Mouse (Mus musculus) stomach, embryonic 14.5 days (tissue): ENCODE measurements at regions not wholly inside any gene's neighbourhood (a gene's known extent, or its start where the extent isn't known, plus 50 kb on each side); places are given as distances from the start of the nearest gene placed in this dataset.

Experiments
- ATAC-seq: fragments of 200-750 bp; cut with Nextera tagmentation; 2 replicates; pipeline ENCODE4 v1.8.0; 2017; ENCODE audit warnings: low read depth, moderate TSS enrichment; ENCODE audit not compliant: insufficient number of reproducible peaks, insufficient read depth, low FRiP score
- H3K27ac ChIP-seq: fragments of 300-500 bp; sonication (generic); 2 replicates; pipeline ENCODE4 v1.5.1; 2014; ENCODE audit warnings: mild to moderate bottlenecking, low read length, moderate library complexity, mixed read lengths
- H3K27me3 ChIP-seq: fragments of 300-500 bp; sonication (generic); 2 replicates; pipeline ENCODE4 v1.6.1; 2014; ENCODE audit warnings: low read length, control low read depth, mixed read lengths; ENCODE audit not compliant: control insufficient read depth, insufficient read depth
- H3K36me3 ChIP-seq: fragments of 300-500 bp; sonication (generic); 2 replicates; pipeline ENCODE4 v1.6.1; 2014; ENCODE audit warnings: mild to moderate bottlenecking, control low read depth, low read length, moderate library complexity, mixed read lengths; ENCODE audit not compliant: control insufficient read depth, insufficient read depth
- H3K4me1 ChIP-seq: fragments of 300-500 bp; sonication (generic); 2 replicates; pipeline ENCODE4 v1.6.1; 2014; ENCODE audit warnings: low read length, control low read depth, mixed read lengths; ENCODE audit not compliant: control insufficient read depth, insufficient read depth
- H3K4me2 ChIP-seq: fragments of 300-500 bp; sonication (generic); replicated peaks from 2 replicates; pipeline ENCODE4 v1.6.1; 2014; ENCODE audit warnings: low read depth, low read length, control low read depth
- H3K4me3 ChIP-seq: fragments of 300-500 bp; sonication (generic); 2 replicates; pipeline ENCODE4 v1.5.1; 2014; ENCODE audit warnings: low read depth, low read length, control low read depth
- H3K9ac ChIP-seq: fragments of 300-500 bp; sonication (generic); replicated peaks from 2 replicates; pipeline ENCODE4 v1.6.1; 2014; ENCODE audit warnings: low read depth, mild to moderate bottlenecking, control low read depth, low read length, moderate library complexity, mixed read lengths
- H3K9me3 ChIP-seq: fragments of 300-500 bp; sonication (generic); 2 replicates; pipeline ENCODE4 v1.6.1; 2016; ENCODE audit warnings: low read depth, low read length, control low read depth; ENCODE audit not compliant: control insufficient read depth
- WGBS: fragments of 180-500 bp; shearing (Covaris S2); extraction: QIAGEN DNeasy Blood & Tissue Kit; methylation state at CpG from one replicate; pipeline ENCODE4 v1.1.7; 2014; 5-methylcytosine and 5-hydroxymethylcytosine counted together

- Histone ChIP-seq H3K4me2 (no peak overlapping the region), H3K4me3 (no peak overlapping the region), H3K27me3 (no peaks in the 10 kb centered on the region), H3K36me3 (no peaks in the 10 kb centered on the region), H3K9me3 (no peaks in the 10 kb centered on the region), H3K27ac (no peak overlapping the region), H3K4me1 (no peaks in the 10 kb centered on the region), H3K9ac (no peak overlapping the region)
- 86% methylated on average over 7 of the region's 7 CpGs for WGBS
- no peak for ATAC-seq
Observed at GRCm38 (mm10) chr16:46965741-46966140, 467.4 kb upstream of the Nectin3 start.

DNA sequence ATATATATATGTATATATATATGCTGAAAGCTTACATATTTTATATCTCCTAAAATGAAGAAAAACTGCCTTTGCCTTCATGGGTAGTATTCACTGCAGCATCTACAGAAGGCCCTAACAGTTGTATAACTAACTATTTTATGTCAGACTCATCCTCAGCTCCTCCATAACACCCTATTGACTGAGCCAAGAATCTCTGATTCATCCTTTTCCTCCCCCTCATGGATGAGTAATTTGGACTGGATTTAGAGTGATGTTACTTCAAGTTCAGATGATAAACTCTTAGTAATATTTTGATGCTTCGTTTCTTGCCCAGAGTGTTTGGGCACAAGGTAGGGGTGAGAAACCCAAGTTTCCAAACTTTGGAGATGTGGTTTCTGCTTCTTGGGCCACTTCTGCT is 458.7 kb upstream of the Nectin3 start:
- Histone ChIP-seq H3K4me2 (no peak overlapping the region), H3K9me3 (no peaks in the 10 kb centered on the region), H3K36me3 (no peaks in the 10 kb centered on the region), H3K27me3 (no peaks in the 10 kb centered on the region), H3K27ac (no peak overlapping the region), H3K9ac (no peak overlapping the region), H3K4me3 (no peak overlapping the region), H3K4me1 (no peaks in the 10 kb centered on the region)
- WGBS, result 80% methylated on average over 1 of the region's 1 CpGs
- no peak for ATAC-seq

DNA sequence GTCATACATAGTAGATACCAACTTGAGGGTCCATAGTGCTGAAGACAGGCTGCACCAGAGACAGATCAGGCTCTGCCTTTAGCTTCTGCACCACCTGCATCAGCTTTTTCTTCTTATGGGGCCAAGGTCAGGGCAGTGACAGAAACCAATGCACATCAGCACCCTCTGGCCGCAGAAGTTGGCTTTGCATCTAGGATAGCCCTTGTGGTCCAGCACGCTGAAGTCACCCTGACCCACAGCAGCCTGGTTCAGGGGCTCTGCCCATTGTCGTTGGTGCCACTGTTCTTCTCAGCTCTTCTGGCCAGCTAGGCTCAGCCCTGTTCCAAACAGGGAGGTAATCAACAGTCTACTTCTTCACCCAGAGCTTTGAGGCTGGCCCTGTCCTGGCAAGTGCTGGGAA is 427.7 kb upstream of the Nectin3 start:
- Histone ChIP-seq H3K4me3 (no peak overlapping the region), H3K27ac (no peak overlapping the region), H3K4me2 (no peak overlapping the region), H3K9me3 (no peaks in the 10 kb centered on the region), H3K27me3 (no peaks in the 10 kb centered on the region), H3K9ac (no peak overlapping the region), H3K36me3 (no peaks in the 10 kb centered on the region), H3K4me1 (no peaks in the 10 kb centered on the region)
- WGBS, result 72% methylated on average over 3 of the region's 3 CpGs
- ATAC-seq, result no peak

DNA sequence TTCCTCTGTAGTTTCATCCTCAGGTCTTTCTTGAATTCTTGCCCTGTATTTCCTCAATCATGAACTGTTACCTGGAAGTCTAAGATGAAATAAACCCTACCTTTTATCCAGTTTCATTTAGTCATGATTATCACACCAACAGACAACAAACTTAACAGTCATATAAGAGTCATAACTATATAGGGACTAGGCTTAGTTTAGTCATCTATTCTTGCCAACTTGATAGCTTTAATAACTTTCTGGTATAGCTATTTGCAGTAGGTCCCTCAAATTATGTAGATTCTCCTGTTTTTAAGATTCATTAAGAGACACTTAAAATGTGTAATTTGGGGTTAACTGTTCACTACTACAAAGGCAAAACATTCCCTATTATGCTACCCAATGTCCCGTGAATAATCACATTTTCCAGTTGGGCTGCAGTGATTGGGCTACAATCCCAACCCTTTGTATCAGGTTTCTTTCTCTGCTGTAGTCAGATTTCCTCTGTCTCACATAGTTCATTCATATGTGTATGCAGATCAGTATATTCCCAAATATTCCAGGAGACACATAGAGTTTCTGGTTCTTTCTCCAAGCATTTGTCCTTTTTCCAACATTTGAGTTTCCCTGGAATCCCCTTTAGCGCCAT is 396.4 kb upstream of the Nectin3 start:
- Histone ChIP-seq H3K36me3 (no peaks in the 10 kb centered on the region), H3K27ac (no peak overlapping the region), H3K27me3 (no peaks in the 10 kb centered on the region), H3K9ac (no peak overlapping the region), H3K4me2 (no peak overlapping the region), H3K9me3 (no peaks in the 10 kb centered on the region), H3K4me1 (no peaks in the 10 kb centered on the region), H3K4me3 (no peak overlapping the region)
- WGBS, result 79% methylated on average over 2 of the region's 2 CpGs
- no peak for ATAC-seq

DNA sequence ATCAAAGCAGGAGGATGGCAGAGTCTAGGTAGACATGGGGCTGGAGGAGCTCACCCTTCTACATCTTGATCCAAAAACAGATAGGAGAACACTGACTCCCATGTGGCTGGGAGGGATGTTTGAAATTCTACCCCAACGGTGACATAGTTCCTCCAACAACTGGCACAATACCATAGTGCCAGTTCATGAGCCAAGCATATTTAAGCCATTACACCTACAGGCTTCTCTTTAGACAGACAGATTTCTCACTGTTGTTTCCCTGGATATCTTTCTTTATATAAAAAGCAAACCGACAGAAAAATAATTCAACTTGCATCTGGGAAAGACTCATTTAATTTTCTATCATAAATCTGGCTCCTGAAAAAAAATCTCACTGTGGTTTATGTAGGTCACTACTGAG is 380.4 kb upstream of the Nectin3 start:
- Histone ChIP-seq H3K27me3 (no peaks in the 10 kb centered on the region), H3K4me3 (no peak overlapping the region), H3K36me3 (no peaks in the 10 kb centered on the region), H3K9me3 (no peaks in the 10 kb centered on the region), H3K9ac (no peak overlapping the region), H3K4me2 (no peak overlapping the region), H3K27ac (no peak overlapping the region), H3K4me1 (no peaks in the 10 kb centered on the region)
- ATAC-seq, result no peak
- 88% methylated on average over 2 of the region's 2 CpGs for WGBS

DNA sequence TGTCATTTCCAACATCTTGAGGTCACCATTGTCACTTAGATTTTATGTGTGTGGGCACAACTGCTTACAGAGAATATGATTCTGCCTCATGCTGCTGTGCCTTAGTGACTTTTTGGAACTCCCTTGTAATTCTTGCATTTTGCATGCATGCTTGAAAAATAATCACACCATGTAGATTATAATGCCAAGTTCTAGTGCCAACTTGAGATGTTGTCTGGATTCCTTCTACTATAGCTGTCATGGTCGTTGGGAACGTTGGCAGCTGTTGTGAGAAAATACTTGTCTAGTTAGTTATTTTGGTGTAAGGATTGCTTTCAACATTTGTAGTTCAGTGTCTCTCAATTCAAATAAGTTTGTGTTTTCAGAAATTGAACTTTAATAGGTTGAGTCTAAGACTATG is 365.6 kb upstream of the Nectin3 start:
- ATAC-seq, result no peak
- WGBS, result 82% methylated on average over 2 of the region's 2 CpGs
- no peak overlapping the region for H3K4me2 ChIP-seq

DNA sequence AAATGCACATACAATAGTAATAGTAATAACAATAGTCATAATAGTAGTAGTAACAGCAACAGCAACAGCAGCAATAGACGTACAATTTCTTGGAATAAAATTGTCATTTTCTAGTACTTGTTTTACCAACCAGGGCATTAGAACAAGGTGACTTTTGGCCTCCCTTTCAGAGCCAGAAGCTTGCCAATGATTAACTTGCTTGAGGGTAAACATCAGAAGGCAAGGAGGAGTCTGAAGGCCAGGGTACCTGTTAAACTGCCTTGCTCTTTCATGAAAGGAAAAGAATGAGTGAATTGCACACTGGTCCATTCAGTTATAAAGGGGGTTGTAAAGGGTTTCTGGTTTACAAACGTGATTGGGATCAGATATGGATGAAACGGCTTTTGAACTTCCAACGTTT is 351.2 kb upstream of the Nectin3 start:
- Histone ChIP-seq H3K4me3 (no peak overlapping the region), H3K36me3 (no peaks in the 10 kb centered on the region), H3K4me1 (no peaks in the 10 kb centered on the region), H3K9me3 (no peaks in the 10 kb centered on the region), H3K9ac (no peak overlapping the region), H3K27me3 (no peaks in the 10 kb centered on the region), H3K27ac (no peak overlapping the region; the same call in 1 of the 2 replicates), H3K4me2 (no peak overlapping the region)
- peak; percentile 89 for ATAC-seq
- 55% methylated on average over 4 of the region's 4 CpGs for WGBS

More for the DNA sequence above, 365.6 kb upstream of the Nectin3 start:
- Histone ChIP-seq H3K36me3 (no peaks in the 10 kb centered on the region), H3K27me3 (no peaks in the 10 kb centered on the region), H3K4me3 (no peak overlapping the region), H3K9ac (no peak overlapping the region), H3K4me1 (no peaks in the 10 kb centered on the region), H3K9me3 (no peaks in the 10 kb centered on the region), H3K27ac (no peak overlapping the region)

DNA sequence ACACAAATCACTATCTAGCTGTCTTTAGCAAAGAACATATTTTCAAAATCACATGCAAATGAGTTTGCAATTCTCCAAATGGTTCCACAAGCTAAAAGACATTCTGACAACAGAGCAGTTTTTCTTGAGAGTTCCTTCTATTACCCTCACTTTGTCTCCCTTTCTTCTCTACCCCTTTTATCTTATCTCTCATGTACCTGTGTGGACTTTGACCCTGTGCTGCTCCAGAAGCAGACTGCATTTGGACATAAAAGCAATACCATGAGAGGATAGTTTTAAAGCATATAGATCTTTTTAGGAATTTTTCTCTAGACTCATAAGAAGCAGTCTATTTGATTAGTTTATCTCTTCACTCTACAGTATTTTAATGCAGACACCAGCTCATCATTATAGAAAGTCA is 350.4 kb upstream of the Nectin3 start:
- no peak overlapping the region for H3K9ac ChIP-seq
- no peaks in the 10 kb centered on the region for H3K36me3 ChIP-seq
- no peaks in the 10 kb centered on the region for H3K9me3 ChIP-seq
- H3K27me3 ChIP-seq, result no peaks in the 10 kb centered on the region
- ATAC-seq, result no peak
- H3K27ac ChIP-seq, result no peak overlapping the region
- no peak overlapping the region for H3K4me2 ChIP-seq
- no peak overlapping the region for H3K4me3 ChIP-seq
- no peaks in the 10 kb centered on the region for H3K4me1 ChIP-seq

- no peak overlapping the region for H3K27ac ChIP-seq
- H3K4me2 ChIP-seq, result no peak overlapping the region
- no peak overlapping the region for H3K9ac ChIP-seq
- no peaks in the 10 kb centered on the region for H3K4me1 ChIP-seq
- H3K4me3 ChIP-seq, result no peak overlapping the region
- H3K9me3 ChIP-seq, result no peaks in the 10 kb centered on the region
- H3K27me3 ChIP-seq, result no peaks in the 10 kb centered on the region
- WGBS, result 69% methylated on average over 3 of the region's 3 CpGs
- H3K36me3 ChIP-seq, result no peaks in the 10 kb centered on the region
- no peak for ATAC-seq
Observed at GRCm38 (mm10) chr16:46847707-46848356, 349.5 kb upstream of the Nectin3 start.
